Mouse (Mus musculus) adipocyte (in vitro differentiated cells): ENCODE results near the gene Rab7.
A peak's percentile ranks its signal among the peaks of the same experiment; 100 is the strongest.
"Not testable (repeated sequence)": the region's sequence is repeated elsewhere in the genome, so short reads cannot be mapped to it uniquely, and the experiment has no call there.

Source experiments
- DNase-seq: peaks from one replicate; pipeline ENCODE4 v3.0.0-alpha.2; 2016; ENCODE audit warnings: low spot score

Gene Rab7

GRCm38 (mm10) chr6:87998358-87998757 is 46.7 kb downstream of the Rab7 start:
- DNase-seq = no peak

- DNase-seq = peak; percentile 83
Measured at GRCm38 (mm10) chr6:87997706-87998265, 47.3 kb downstream of the Rab7 start.

GRCm38 (mm10) chr6:87996606-87997005 is 48.5 kb downstream of the Rab7 start:
- DNase-seq = no peak

- DNase-seq = no peak
Measured at GRCm38 (mm10) chr6:87995519-87995918, 49.6 kb downstream of the Rab7 start.

GRCm38 (mm10) chr6:87993790-87994571 is 51.1 kb downstream of the Rab7 start:
- DNase-seq = no peak

- DNase-seq = peak; percentile 96
Measured at GRCm38 (mm10) chr6:87992733-87993132, 52.3 kb downstream of the Rab7 start.

GRCm38 (mm10) chr6:87991886-87992285 is 53.2 kb downstream of the Rab7 start:
- DNase-seq = no peak

- DNase-seq = no peak
Measured at GRCm38 (mm10) chr6:87991216-87991615, 53.9 kb downstream of the Rab7 start.

- no peak for DNase-seq
Measured at GRCm38 (mm10) chr6:87982506-87982905, 62.6 kb downstream of the Rab7 start.

- no peak for DNase-seq
Measured at GRCm38 (mm10) chr6:87981547-87982256, 63.4 kb downstream of the Rab7 start, which contains the start of gene H1fx. H1fx (minus strand) TSS chr6:87981637.

- no peak for DNase-seq
Measured at GRCm38 (mm10) chr6:87981030-87981485, 64.0 kb downstream of the Rab7 start.

- no peak for DNase-seq
Measured at GRCm38 (mm10) chr6:87980374-87981029, 64.6 kb downstream of the Rab7 start.

GRCm38 (mm10) chr6:87979728-87980127 is 65.3 kb downstream of the Rab7 start:
- DNase-seq = no peak

GRCm38 (mm10) chr6:87970041-87970440 is 75.0 kb downstream of the Rab7 start:
- no peak for DNase-seq

- not testable (repeated sequence) for DNase-seq
Measured at GRCm38 (mm10) chr6:87962457-87962856, 82.6 kb downstream of the Rab7 start.
